Comparison of ENCODE assay signal across 29 mouse cellular contexts in the genomic region with DNA sequence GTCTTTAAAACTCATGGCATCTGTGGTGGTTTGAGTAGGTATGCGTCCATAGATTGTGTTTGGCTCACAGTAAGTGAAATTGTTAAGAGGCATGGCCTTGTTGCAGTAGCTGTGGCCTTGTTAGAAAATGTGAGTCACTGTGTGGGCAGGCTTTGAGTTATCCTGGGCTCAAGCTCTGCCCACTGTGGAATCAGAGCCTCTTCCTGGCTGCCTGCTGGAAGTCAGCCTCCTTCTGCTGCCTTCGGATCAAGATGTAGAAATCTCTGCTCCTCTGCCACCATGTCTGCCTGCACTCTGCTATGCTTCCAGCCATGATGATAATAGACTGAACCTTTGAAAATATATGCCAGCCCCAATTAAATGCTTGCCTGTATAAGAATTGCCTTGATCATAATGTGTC.
DNase-seq lines count a peak whose midpoint lies in the region; ATAC-seq lines count a peak whose summit lies in the region.
"Had no signal": no experiment of that assay in that cellular context is flagged by ENCODE, and none has a peak within 500 bp of the region (broad histone marks: within the 10 kb centered on the region; RNA-seq: fewer than 3 reads in every experiment).

No protein-coding gene starts in this region.

- no peaks in the 10 kb centered on the region for H3K27me3 ChIP-seq in heart, embryonic 10.5 days (ENCODE audit: insufficient read depth, poor library complexity, severe bottlenecking)
- H3K27me3 ChIP-seq: embryonic facial prominence, embryonic 12.5 days; embryonic facial prominence, embryonic 15.5 days; heart, embryonic 13.5 days had no signal

- no peaks in the 10 kb centered on the region for H3K4me1 ChIP-seq in heart, embryonic 10.5 days
- H3K4me1 ChIP-seq: embryonic facial prominence, embryonic 12.5 days; embryonic facial prominence, embryonic 15.5 days; heart, embryonic 13.5 days had no signal

- DNase-seq in adrenal gland, adult 8-10 months, result peak; percentile 2
- DNase-seq in adrenal gland, postnatal 4 days (ENCODE audit: low spot score in 2 of 2), result no peak
- DNase-seq in frontal cortex, postnatal 10 days (ENCODE audit: low spot score in 2 of 2), result no peak
- peak; percentile 46 for DNase-seq in heart, adult 11 months
- DNase-seq in heart, embryonic 10.5 days (ENCODE audit: low spot score), result no peak
- peak; percentile 7 for DNase-seq in 416B (ENCODE audit: low read depth)
- no peak for DNase-seq in thymus, adult 18-20 months
- DNase-seq: cerebellum, adult 11 months; cerebellum, adult 2 months; cerebellum, adult 9-11 months; cerebellum, postnatal 25 days; forebrain, postnatal 0 days; gastrocnemius, adult 2 months; gastrocnemius, postnatal 14 days; heart, adult 18-20 months; heart, postnatal 14 days; heart, postnatal 4 days; kidney, adult 18-20 months; kidney, adult 9 months had no signal

- no peak overlapping the region for H3K4me3 ChIP-seq in heart, embryonic 10.5 days
- H3K4me3 ChIP-seq: embryonic facial prominence, embryonic 12.5 days; embryonic facial prominence, embryonic 15.5 days; gastrocnemius, adult 2 months; heart, embryonic 13.5 days had no signal

- H3K27ac ChIP-seq in heart, embryonic 10.5 days, result no peak overlapping the region
- H3K27ac ChIP-seq: embryonic facial prominence, embryonic 12.5 days; embryonic facial prominence, embryonic 15.5 days; gastrocnemius, adult 2 months; heart, embryonic 13.5 days; hindbrain, embryonic 14.5 days; hindbrain, postnatal 0 days had no signal

- no peaks in the 10 kb centered on the region for H3K36me3 ChIP-seq in heart, embryonic 10.5 days
- H3K36me3 ChIP-seq: embryonic facial prominence, embryonic 12.5 days; embryonic facial prominence, embryonic 15.5 days; heart, embryonic 13.5 days had no signal

- ATAC-seq in frontal cortex, adult (ENCODE audit: low TSS enrichment), result peak; percentile 77
- ATAC-seq: CD4-positive, CD25-positive, alpha-beta regulatory T cell, adult 4 months; forebrain, embryonic 14.5 days; forebrain, postnatal 0 days; hindbrain, postnatal 0 days; inflammation-experienced regulatory T-cells, adult 6 months; intestine, embryonic 16.5 days had no signal

- 79% methylated on average over 2 of the region's 2 CpGs for WGBS in heart, embryonic 10.5 days

- H3K9me3 ChIP-seq in heart, embryonic 10.5 days, result no peaks in the 10 kb centered on the region
- H3K9me3 ChIP-seq: embryonic facial prominence, embryonic 12.5 days; embryonic facial prominence, embryonic 15.5 days; heart, embryonic 13.5 days had no signal

Comparison
In these comparisons a context has a peak if more than half of its experiments do, and no peak if none do; other contexts are left out.
1. DNase-seq: peak in adrenal gland, adult 8-10 months (single experiment), heart, adult 11 months (single experiment) and 416B (single experiment); none in adrenal gland, postnatal 4 days (0 of 2), frontal cortex, postnatal 10 days (0 of 2), heart, embryonic 10.5 days (single experiment) and thymus, adult 18-20 months (0 of 2).